Mouse (Mus musculus): Measurements from ENCODE around the gene Syn3. TPM values are rescaled to one million over a fixed set of nuclear protein-coding genes. Genes with fewer than 3 reads are reported as not detected.

Syn3 gene
- polyA plus RNA-seq (2012; rRNA removed) = 1.4 and 1.5 TPM in 2 replicates

DNA sequence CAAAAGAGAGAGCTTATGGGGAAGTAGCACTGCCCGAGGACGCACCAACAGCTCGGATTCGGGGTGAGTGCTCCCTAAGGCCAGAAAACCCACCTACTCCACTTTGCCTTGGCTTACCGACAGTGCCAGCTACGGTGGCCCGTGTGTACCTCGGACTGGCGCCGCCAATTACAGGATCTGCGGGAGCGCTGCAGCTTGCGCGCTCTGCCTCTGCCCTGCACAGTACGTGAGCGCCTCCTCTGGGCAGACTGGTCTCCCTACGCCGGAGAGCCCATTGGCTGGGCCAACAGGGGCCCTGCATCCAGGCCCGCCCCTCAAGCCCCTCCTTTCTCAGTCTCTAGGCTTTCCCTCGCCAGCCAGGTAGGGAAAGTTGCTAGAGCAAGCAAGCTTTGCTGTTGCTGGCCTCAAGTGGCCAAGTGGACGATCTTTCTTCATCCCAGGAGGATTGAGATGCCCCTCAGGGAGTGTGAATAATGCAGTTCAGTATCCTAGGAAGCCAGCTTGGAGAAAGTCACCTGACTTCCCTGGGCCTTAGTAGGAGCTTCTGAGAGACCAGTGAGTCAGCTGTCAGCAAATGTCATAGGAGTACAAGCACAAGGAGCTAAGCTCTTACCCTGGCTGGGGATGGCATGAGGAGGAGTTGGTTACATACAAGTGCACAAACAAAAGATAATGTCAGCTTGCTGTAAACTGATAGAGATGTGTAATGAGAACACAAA lies at the start of gene Syn3:
Syn3 (minus strand) TSS at position 224 of the 719 bp plus-strand sequence.

DNA sequence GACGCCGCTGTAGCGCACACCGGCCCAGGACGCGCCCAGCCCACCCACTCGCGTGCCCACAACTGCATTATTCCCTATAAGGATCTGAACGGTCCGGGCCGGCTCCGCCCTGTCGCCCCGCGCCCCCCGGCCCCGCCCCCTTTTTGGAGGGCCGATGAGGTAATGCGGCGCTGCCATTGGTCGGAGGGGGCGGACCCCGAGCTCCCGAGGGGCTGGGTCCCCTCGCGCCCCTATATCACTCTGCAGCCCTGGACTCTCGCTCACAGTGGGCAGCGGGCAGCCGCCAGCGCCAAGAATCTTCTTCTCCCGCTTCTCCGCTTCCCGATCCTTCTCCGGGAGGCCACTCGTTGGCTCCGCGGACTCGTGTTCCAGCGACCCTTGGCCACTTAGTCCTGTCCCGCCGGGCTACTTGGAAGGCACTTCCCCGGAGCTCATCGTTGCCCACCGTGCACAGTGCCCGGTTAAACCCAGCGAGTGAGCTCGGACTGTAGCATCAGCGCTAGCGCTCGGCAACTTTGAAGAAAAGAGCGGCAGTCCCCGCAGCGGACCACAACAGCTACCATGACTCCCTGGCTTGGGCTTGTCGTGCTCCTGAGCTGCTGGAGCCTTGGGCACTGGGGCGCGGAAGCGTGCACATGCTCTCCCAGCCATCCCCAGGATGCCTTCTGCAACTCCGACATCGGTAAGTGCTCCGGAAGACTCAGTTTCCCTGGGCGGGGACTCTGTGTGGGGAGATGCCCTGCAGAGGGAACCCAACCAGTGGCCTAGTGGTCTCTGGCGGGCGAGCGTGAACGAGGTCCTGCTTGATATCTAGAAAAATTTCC lies 198.2 kb downstream of the Syn3 start, which contains the start of gene Timp3:
Timp3 (plus strand) TSS at position 80 of the 824 bp plus-strand sequence.

DNA sequence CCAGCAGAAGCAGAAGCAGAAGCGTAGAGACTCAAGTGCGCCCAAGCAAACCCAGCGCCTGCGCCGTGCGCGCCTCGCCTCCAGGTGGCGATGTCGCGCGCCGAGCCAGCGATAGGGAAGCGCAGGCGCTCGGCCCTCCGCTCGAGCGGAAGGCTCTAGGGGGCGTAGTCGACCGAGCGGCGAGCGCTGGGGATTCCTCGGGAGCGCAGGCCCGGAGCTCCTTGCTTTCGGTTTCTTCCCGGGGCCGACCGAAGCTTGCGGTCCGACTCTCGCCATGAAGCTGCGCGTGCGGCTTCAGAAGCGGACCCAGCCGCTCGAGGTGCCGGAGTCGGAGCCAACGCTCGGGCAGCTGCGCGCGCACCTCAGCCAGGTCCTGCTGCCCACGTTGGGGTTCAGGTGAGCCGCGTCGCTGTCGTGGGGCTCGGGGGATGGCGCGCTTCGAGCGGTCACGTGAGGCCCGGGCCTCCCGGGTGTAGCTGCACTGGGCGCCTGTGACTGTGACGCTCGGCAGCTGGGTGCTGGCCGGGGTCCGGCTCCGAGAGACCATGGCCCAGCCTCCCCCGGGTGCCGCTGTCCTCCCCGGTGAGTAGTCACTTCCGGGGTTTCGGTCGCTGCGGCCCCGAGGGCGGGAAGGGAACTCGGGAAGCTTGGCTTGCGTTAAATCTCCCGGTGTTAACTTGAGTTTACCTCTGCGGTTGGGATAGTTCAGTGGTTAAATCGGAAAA lies 476.8 kb downstream of the Syn3 start, which contains the start of gene Fbxo7:
Fbxo7 (plus strand) TSS at position 224 of the 725 bp plus-strand sequence.

DNA sequence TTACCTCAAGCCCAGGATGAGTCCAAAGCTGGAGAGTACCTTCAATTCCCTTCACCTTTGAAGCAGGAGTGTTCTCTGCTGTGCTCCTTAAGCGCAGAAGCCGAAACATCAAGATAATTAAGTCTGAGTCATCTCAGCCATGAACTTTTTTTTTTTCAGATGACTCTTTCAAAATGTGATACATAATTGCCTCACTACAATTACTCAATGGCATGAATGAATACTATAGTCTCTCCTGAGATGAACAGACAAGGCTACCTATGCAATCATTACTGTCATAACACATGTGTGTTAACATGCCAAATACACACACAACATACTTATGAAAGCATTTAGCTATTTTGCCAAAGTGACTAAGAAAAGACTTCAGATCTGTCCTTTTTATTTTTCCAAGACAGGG lies 486.9 kb downstream of the Syn3 start, which contains the start of gene Bpifc:
Bpifc (minus strand) TSS at position 115 of the 400 bp plus-strand sequence.

Other genes with a start within 250 kb of the Syn3 start
- 72.0 and 72.3 TPM in 2 replicates for gene Timp3, start 198.5 kb downstream of the Syn3 start, polyA plus RNA-seq (2012; rRNA removed)
- 26.5 and 28.7 TPM in 2 replicates for gene Hsp90b1, start 206.6 kb upstream of the Syn3 start, polyA plus RNA-seq (2012; rRNA removed)
- 0.54 and 0.57 TPM in 2 replicates for gene Ttc41, start 206.9 kb upstream of the Syn3 start, polyA plus RNA-seq (2012; rRNA removed)